Mouse (Mus musculus) limb, embryonic 12.5 days (tissue): ENCODE results near the gene Tbx20. TPM values are rescaled to one million over a fixed set of nuclear protein-coding genes. Genes with fewer than 3 reads are reported as not detected.
A peak's percentile ranks its signal among the peaks of the same experiment; 100 is the strongest.

Source experiments
- ATAC-seq: fragments of 200-750 bp; cut with Nextera tagmentation; 2 replicates; pipeline ENCODE4 v1.8.0; 2017; ENCODE audit warnings: low read depth, moderate TSS enrichment; ENCODE audit not compliant: insufficient number of reproducible peaks, insufficient read depth, low FRiP score, low TSS enrichment
- H3K27ac ChIP-seq: fragments of 300-500 bp; sonication (generic); 2 replicates; pipeline ENCODE4 v1.5.1; 2016; ENCODE audit warnings: mild to moderate bottlenecking, moderate library complexity
- H3K27me3 ChIP-seq: fragments of 300-500 bp; sonication (generic); 2 replicates; pipeline ENCODE4 v1.6.1; 2016; ENCODE audit warnings: mild to moderate bottlenecking, moderate library complexity
- H3K36me3 ChIP-seq: fragments of 300-500 bp; sonication (generic); 2 replicates; pipeline ENCODE4 v1.6.1; 2016; ENCODE audit warnings: mild to moderate bottlenecking, moderate library complexity
- H3K4me1 ChIP-seq: fragments of 300-500 bp; sonication (generic); replicated peaks from 2 replicates; pipeline ENCODE4 v1.6.1; 2016
- H3K4me2 ChIP-seq: fragments of 300-500 bp; sonication (generic); 2 replicates; pipeline ENCODE4 v1.6.1; 2016; ENCODE audit warnings: mild to moderate bottlenecking, moderate library complexity
- H3K4me3 ChIP-seq: fragments of 300-500 bp; sonication (generic); replicated peaks from 2 replicates; pipeline ENCODE4 v1.5.1; 2016; ENCODE audit warnings: mild to moderate bottlenecking
- H3K9ac ChIP-seq: fragments of 300-500 bp; sonication (generic); replicated peaks from 2 replicates; pipeline ENCODE4 v1.6.1; 2016; ENCODE audit warnings: mild to moderate bottlenecking, moderate library complexity
- H3K9me3 ChIP-seq: fragments of 300-500 bp; sonication (generic); 2 replicates; pipeline ENCODE4 v1.6.1; 2016; ENCODE audit warnings: mild to moderate bottlenecking, moderate library complexity
- WGBS: fragments of 180-500 bp; shearing (Covaris S2); methylation state at CpG from one replicate; pipeline ENCODE4 v1.1.7; 2016; 5-methylcytosine and 5-hydroxymethylcytosine counted together
- polyA plus RNA-seq: library from polyadenylated mRNA; unstranded; fragments of >200 nt; fragmentation: Nextera tagmentation; extraction: Ambion mirVana; gene quantifications from 2 replicates; pipeline ENCODE4 v1.2.1, GENCODE M21; 2016

The Tbx20 gene
- polyA plus RNA-seq, 1 experiment from 2014 or later, result not detected

- Histone ChIP-seq H3K27ac (no peak overlapping the region), H3K4me2 (no peak overlapping the region), H3K36me3 (no peaks in the 10 kb centered on the region), H3K4me1 (peaks cover 25% of the 10 kb centered on the region), H3K27me3 (peaks cover 97% of the 10 kb centered on the region), H3K4me3 (peak overlapping the region; percentile 1; the same call in 1 of the 2 replicates), H3K9me3 (no peaks in the 10 kb centered on the region), H3K9ac (no peak overlapping the region)
- WGBS, result under 1% methylated on average over 37 of the region's 37 CpGs
- ATAC-seq, result no peak
Observed at GRCm38 (mm10) chr9:24777176-24777895, 3.2 kb upstream of the Tbx20 start.

- ATAC-seq, result no peak
- H3K4me1 ChIP-seq, result peaks cover 25% of the 10 kb centered on the region
- H3K27ac ChIP-seq, result no peak overlapping the region
- no peak overlapping the region for H3K4me2 ChIP-seq
- no peaks in the 10 kb centered on the region for H3K9me3 ChIP-seq
- under 1% methylated on average over 9 of the region's 9 CpGs for WGBS
- no peaks in the 10 kb centered on the region for H3K36me3 ChIP-seq
- H3K9ac ChIP-seq, result no peak overlapping the region
- H3K4me3 ChIP-seq, result no peak overlapping the region
- H3K27me3 ChIP-seq, result peaks cover 97% of the 10 kb centered on the region
Observed at GRCm38 (mm10) chr9:24776487-24776886, 2.4 kb upstream of the Tbx20 start.

DNA sequence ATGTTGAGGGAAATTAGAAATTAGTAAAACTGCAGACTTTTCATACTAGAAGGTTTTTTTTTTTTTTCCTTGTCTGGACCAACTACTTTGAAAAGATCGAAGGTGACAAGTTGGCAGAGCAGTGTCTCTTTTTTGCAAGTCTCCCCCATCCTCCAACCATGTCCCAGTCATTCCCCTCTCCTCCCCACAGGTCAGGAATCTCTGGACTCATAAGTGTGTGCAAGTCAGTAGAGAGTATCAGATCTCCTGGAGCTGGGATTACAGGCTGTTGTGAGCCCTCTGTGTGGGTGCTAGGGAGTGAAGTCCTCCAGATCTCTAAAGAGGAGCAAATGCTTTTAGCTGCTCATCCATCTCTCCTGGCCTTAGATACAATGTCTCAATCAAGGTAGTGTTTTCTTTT lies 1.5 kb upstream of the Tbx20 start:
- Histone ChIP-seq H3K9me3 (no peaks in the 10 kb centered on the region), H3K4me2 (no peak overlapping the region), H3K4me3 (no peak overlapping the region), H3K27me3 (peaks cover 97% of the 10 kb centered on the region), H3K9ac (no peak overlapping the region), H3K4me1 (peaks cover 19% of the 10 kb centered on the region), H3K36me3 (no peaks in the 10 kb centered on the region), H3K27ac (no peak overlapping the region)
- WGBS, result 5% methylated on average over 1 of the region's 1 CpGs
- no peak for ATAC-seq

- ATAC-seq, result no peak; the same call in 1 of the 2 replicates
- Histone ChIP-seq H3K36me3 (no peaks in the 10 kb centered on the region), H3K4me3 (no peak overlapping the region), H3K27me3 (peaks cover 97% of the 10 kb centered on the region), H3K27ac (no peak overlapping the region), H3K4me1 (peaks cover 23% of the 10 kb centered on the region), H3K4me2 (no peak overlapping the region), H3K9ac (no peak overlapping the region), H3K9me3 (no peaks in the 10 kb centered on the region)
- under 1% methylated on average over 9 of the region's 9 CpGs for WGBS
Observed at GRCm38 (mm10) chr9:24775001-24775400, 898 bp upstream of the Tbx20 start.

DNA sequence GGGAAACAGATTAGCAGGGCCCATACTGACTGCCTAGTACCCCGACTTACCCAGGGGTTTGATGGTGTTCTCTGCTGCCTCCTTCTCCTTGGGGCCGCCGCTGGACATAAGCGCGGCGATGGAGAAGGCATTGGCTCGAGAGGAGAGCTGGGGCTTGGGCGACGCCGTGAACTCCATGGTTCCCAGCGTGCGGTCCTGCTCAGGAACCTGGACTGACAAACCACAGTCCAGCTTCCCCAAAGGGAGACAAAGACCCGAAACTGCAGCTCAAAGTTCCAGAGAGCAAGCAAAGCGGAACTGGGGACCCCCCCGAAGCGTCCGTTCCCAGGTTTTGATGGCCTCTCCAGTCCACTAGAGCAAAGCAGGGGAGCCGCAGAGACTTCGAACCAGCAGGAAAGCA lies 434 bp downstream of the Tbx20 start:
- H3K9ac ChIP-seq, result no peak overlapping the region; the same call in 1 of the 2 replicates
- WGBS, result 0% methylated on average over 19 of the region's 19 CpGs
- peaks cover 92% of the 10 kb centered on the region for H3K27me3 ChIP-seq
- peaks cover 24% of the 10 kb centered on the region for H3K4me1 ChIP-seq
- H3K4me2 ChIP-seq, result peak overlapping the region; percentile 57
- no peak overlapping the region for H3K27ac ChIP-seq
- ATAC-seq, result no peak
- H3K9me3 ChIP-seq, result no peaks in the 10 kb centered on the region
- H3K4me3 ChIP-seq, result peak overlapping the region; percentile 37
- no peaks in the 10 kb centered on the region for H3K36me3 ChIP-seq

DNA sequence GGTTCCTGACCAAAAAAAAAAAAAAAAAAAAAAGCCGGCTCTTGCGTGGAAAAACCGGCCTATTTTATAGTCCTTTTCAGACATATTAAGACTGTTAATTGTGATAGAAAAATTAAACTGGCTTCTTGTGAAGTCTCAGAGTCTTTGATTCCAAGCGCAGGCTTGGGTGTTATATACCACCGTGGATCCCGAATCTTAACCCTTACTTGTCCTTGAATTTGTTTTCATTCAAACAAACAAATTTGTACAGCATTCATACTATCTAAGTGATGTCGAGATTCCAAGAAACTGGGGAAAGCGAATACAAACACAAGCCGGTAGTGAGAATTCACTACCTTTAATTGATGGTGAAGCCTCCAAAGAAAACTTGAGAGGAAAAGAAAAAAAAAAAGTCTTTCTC lies 932 bp downstream of the Tbx20 start:
- Histone ChIP-seq H3K4me2 (peak overlapping the region; percentile 57; the same call in 1 of the 2 replicates), H3K4me3 (no peak overlapping the region), H3K27ac (no peak overlapping the region), H3K4me1 (peaks cover 24% of the 10 kb centered on the region), H3K9ac (no peak overlapping the region), H3K36me3 (no peaks in the 10 kb centered on the region), H3K27me3 (peaks cover 92% of the 10 kb centered on the region), H3K9me3 (no peaks in the 10 kb centered on the region)
- under 1% methylated on average over 9 of the region's 9 CpGs for WGBS
- ATAC-seq, result no peak

DNA sequence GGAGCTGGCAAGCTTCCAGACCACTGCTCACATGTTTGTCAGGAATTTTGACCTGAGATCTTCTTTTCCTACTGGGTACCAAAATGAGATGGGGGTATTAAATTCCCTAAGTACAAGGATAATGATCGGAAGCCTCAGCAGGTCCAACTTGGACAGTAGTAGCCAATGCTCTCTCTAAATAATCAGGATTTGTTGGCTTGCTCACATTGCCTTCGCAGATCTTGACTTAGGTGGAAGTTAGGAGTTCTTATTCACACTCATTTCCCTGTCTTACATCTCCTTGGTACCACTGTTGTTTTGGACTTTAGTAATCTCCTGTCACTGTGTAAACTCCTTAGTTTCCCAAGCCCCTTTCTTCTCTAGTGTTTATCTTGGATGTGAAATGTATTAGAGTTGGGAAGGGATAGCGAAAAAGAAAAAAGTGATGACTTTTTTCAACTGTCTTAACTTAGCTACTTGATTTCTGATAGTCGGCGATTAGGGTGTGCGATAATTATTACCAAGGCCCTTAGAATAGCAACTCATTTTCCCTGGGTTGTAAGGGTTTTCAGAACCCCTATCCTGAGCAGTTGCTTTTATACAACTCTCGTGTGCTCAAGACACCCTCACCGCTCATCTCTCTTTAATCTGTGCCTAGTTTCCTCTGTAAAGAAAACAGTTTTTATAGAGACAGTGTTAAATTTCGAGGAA lies 1.5 kb downstream of the Tbx20 start:
- no peak overlapping the region for H3K9ac ChIP-seq

GRCm38 (mm10) chr9:24771713-24772112 lies 2.4 kb downstream of the Tbx20 start:
- no peaks in the 10 kb centered on the region for H3K9me3 ChIP-seq
- H3K27ac ChIP-seq, result no peak overlapping the region
- no peak overlapping the region for H3K4me3 ChIP-seq
- no peaks in the 10 kb centered on the region for H3K36me3 ChIP-seq
- peaks cover 18% of the 10 kb centered on the region for H3K4me1 ChIP-seq
- WGBS, result 16% methylated on average over 4 of the region's 4 CpGs
- peaks cover 87% of the 10 kb centered on the region for H3K27me3 ChIP-seq
- no peak overlapping the region for H3K9ac ChIP-seq
- no peak overlapping the region for H3K4me2 ChIP-seq
- no peak for ATAC-seq

More for the DNA sequence above, 1.5 kb downstream of the Tbx20 start:
- Histone ChIP-seq H3K36me3 (no peaks in the 10 kb centered on the region), H3K4me1 (peaks cover 19% of the 10 kb centered on the region), H3K4me2 (no peak overlapping the region), H3K4me3 (no peak overlapping the region), H3K9me3 (no peaks in the 10 kb centered on the region), H3K27ac (no peak overlapping the region), H3K27me3 (peaks cover 91% of the 10 kb centered on the region)
- no peak for ATAC-seq
- WGBS, result 7% methylated on average over 9 of the region's 9 CpGs

- H3K4me2 ChIP-seq, result 0 out of 2 replicates have a peak overlapping the region, but pooled peaks have one; percentile 48
- peaks cover 18% of the 10 kb centered on the region for H3K4me1 ChIP-seq
- peaks cover 80% of the 10 kb centered on the region for H3K27me3 ChIP-seq
- no peak overlapping the region for H3K4me3 ChIP-seq
- WGBS, result 3% methylated on average over 8 of the region's 8 CpGs
- no peaks in the 10 kb centered on the region for H3K36me3 ChIP-seq
- ATAC-seq, result no peak
- no peak overlapping the region for H3K27ac ChIP-seq
- H3K9ac ChIP-seq, result no peak overlapping the region
- H3K9me3 ChIP-seq, result no peaks in the 10 kb centered on the region
Observed at GRCm38 (mm10) chr9:24770941-24771405, 3.1 kb downstream of the Tbx20 start.

- WGBS, result under 1% methylated on average over 41 of the region's 41 CpGs
Observed at GRCm38 (mm10) chr9:24770149-24770940, 3.8 kb downstream of the Tbx20 start.

DNA sequence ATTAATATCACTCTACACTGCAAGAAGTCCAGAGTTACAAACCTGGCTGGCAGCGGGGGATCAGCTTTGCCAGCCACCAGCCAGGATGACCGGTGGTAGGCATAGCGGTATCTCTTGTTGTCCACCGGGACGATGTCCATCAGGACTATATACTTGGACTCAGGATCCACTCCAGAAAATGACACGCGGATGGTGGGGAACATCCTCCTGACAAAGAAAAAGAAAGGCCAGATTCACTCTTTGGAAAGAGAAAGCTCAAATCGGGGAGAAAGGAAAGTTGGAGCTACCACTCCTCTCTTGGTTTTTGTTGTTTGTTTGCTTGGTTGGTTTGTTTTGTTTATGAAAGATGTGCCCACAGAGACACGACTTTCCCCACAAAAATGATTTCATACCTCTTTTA lies 4.5 kb downstream of the Tbx20 start:
- no peak overlapping the region for H3K4me3 ChIP-seq
- no peak overlapping the region for H3K9ac ChIP-seq
- peaks cover 78% of the 10 kb centered on the region for H3K27me3 ChIP-seq
- no peak for ATAC-seq
- WGBS, result 11% methylated on average over 9 of the region's 9 CpGs
- H3K9me3 ChIP-seq, result no peaks in the 10 kb centered on the region
- H3K27ac ChIP-seq, result no peak overlapping the region
- H3K4me2 ChIP-seq, result no peak overlapping the region
- peaks cover 18% of the 10 kb centered on the region for H3K4me1 ChIP-seq
- no peaks in the 10 kb centered on the region for H3K36me3 ChIP-seq

More at GRCm38 (mm10) chr9:24770149-24770940, 3.8 kb downstream of the Tbx20 start:
- Histone ChIP-seq H3K4me3 (peak overlapping the region; percentile 26), H3K36me3 (no peaks in the 10 kb centered on the region), H3K4me1 (peaks cover 18% of the 10 kb centered on the region), H3K9me3 (no peaks in the 10 kb centered on the region), H3K27me3 (peaks cover 80% of the 10 kb centered on the region), H3K9ac (no peak overlapping the region), H3K27ac (no peak overlapping the region), H3K4me2 (peak overlapping the region; percentile 48)
- ATAC-seq, result no peak
